ENCODE assay signal across 18 mouse cellular contexts in the genomic region with DNA sequence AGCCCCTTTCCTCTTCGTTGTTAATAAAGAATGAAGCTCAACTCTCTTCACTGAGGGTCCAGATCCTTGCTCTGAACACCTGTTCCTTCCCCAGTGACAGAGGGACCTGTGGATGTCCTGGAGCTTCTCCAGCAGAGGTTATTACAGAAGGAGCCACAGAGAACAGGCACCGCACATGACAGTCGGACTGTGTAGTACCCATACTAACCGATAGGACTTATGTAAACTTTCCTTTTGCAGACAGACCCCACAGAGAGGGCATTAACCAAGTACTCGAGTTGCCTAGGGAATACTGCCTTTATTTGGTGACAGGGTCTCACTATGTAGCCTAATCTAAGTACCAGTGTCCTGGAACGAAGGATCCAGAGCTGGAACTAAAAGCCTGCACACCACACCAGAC.
"Had no signal": no experiment of that assay in that cellular context is flagged by ENCODE, and none has a peak within 500 bp of the region (broad histone marks: within the 10 kb centered on the region; RNA-seq: fewer than 3 reads in every experiment).

No protein-coding gene starts in this region.

- ATAC-seq: midbrain, embryonic 15.5 days had no signal

- H3K27ac ChIP-seq: kidney, embryonic 15.5 days; liver, embryonic 13.5 days; lung, embryonic 15.5 days; midbrain, embryonic 12.5 days; midbrain, embryonic 15.5 days; neural tube, embryonic 12.5 days; neural tube, embryonic 15.5 days; stomach, postnatal 0 days had no signal

- H3K4me3 ChIP-seq: kidney, embryonic 15.5 days; liver, embryonic 13.5 days; lung, embryonic 15.5 days; megakaryocyte, embryonic 14.5 days; midbrain, embryonic 12.5 days; midbrain, embryonic 15.5 days; neural tube, embryonic 12.5 days; neural tube, embryonic 15.5 days had no signal

- H3K4me2 ChIP-seq: kidney, embryonic 15.5 days; liver, embryonic 13.5 days; lung, embryonic 15.5 days; midbrain, embryonic 12.5 days; midbrain, embryonic 15.5 days; neural tube, embryonic 12.5 days; neural tube, embryonic 15.5 days had no signal

- H3K9ac ChIP-seq: kidney, embryonic 15.5 days; liver, embryonic 13.5 days; lung, embryonic 15.5 days; midbrain, embryonic 12.5 days; midbrain, embryonic 15.5 days; neural tube, embryonic 12.5 days; neural tube, embryonic 15.5 days had no signal

- DNase-seq: kidney, adult 8-10 months; kidney, postnatal 10 days; kidney, postnatal 36 days; liver, embryonic 13.5 days; lung, postnatal 10 days; lung, postnatal 36 days; right cerebral cortex, adult 18-20 months; right cerebral cortex, postnatal 14 days; right cerebral cortex, postnatal 4 days; thymus, postnatal 25 days had no signal

- H3K36me3 ChIP-seq: kidney, embryonic 15.5 days; liver, embryonic 13.5 days; lung, embryonic 15.5 days; midbrain, embryonic 12.5 days; midbrain, embryonic 15.5 days; neural tube, embryonic 12.5 days; neural tube, embryonic 15.5 days had no signal

- H3K27me3 ChIP-seq: kidney, embryonic 15.5 days; lung, embryonic 15.5 days; midbrain, embryonic 12.5 days; midbrain, embryonic 15.5 days; neural tube, embryonic 12.5 days; neural tube, embryonic 15.5 days had no signal

- H3K9me3 ChIP-seq: kidney, embryonic 15.5 days; liver, embryonic 13.5 days; lung, embryonic 15.5 days; midbrain, embryonic 12.5 days; midbrain, embryonic 15.5 days; neural tube, embryonic 12.5 days; neural tube, embryonic 15.5 days had no signal

- H3K4me1 ChIP-seq: kidney, embryonic 15.5 days; liver, embryonic 13.5 days; lung, embryonic 15.5 days; megakaryocyte, embryonic 14.5 days; midbrain, embryonic 12.5 days; midbrain, embryonic 15.5 days; neural tube, embryonic 12.5 days had no signal
